In the genomic region with DNA sequence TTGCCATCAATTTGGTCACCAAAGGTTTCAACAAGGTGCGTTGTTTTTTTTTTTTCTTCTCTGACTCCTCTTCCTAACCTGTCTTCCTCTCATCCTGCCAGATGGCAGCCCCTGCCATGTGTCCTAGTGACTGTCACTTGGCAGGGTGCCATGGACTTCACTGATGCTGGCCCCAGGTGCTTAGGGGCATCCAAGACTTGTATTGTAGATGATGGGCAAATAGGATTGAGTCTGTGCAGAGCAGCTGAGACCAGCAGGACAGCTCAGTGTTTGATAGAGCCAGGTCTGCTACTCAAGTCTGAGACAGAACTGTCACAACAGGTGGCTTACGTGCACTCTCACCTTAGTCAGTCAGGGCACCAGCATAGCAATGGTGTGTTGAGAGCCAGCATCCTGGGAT, we compare ENCODE assay signal across 36 mouse cellular contexts. TPM values are rescaled to one million over a fixed set of nuclear protein-coding genes. Genes with fewer than 3 reads are reported as not detected.
DNase-seq lines count a peak whose midpoint lies in the region; ATAC-seq lines count a peak whose summit lies in the region.
"Had no signal": no experiment of that assay in that cellular context is flagged by ENCODE, and none has a peak within 500 bp of the region (broad histone marks: within the 10 kb centered on the region; RNA-seq: fewer than 3 reads in every experiment).

No protein-coding gene starts in this region.

- no peaks in the 10 kb centered on the region for H3K4me1 ChIP-seq in hindbrain, embryonic 16.5 days (ENCODE audit: control insufficient read depth, insufficient read depth, low read depth, low read length)
- no peaks in the 10 kb centered on the region for H3K4me1 ChIP-seq in hindbrain, embryonic 11.5 days (replicated peaks; ENCODE audit: control insufficient read depth, insufficient read depth, low read length)
- H3K4me1 ChIP-seq: forebrain, embryonic 13.5 days; hindbrain, embryonic 12.5 days; liver, embryonic 12.5 days; midbrain, embryonic 13.5 days; neural tube, embryonic 15.5 days had no signal

- no peak overlapping the region for H3K4me3 ChIP-seq in hindbrain, embryonic 16.5 days (ENCODE audit: low read length)
- no peak overlapping the region for H3K4me3 ChIP-seq in hindbrain, embryonic 11.5 days (ENCODE audit: low read depth, low read length)
- H3K4me3 ChIP-seq: forebrain, embryonic 13.5 days; hindbrain, embryonic 12.5 days; left cerebral cortex, adult 2 months; liver, embryonic 12.5 days; midbrain, embryonic 13.5 days; neural tube, embryonic 15.5 days had no signal

- 91% methylated on average over 2 of the region's 2 CpGs for WGBS in hindbrain, embryonic 16.5 days
- WGBS in hindbrain, embryonic 11.5 days = 91% methylated on average over 2 of the region's 2 CpGs

- no peak overlapping the region for H3K9ac ChIP-seq in hindbrain, embryonic 16.5 days (ENCODE audit: low read depth, low read length)
- no peak overlapping the region for H3K9ac ChIP-seq in hindbrain, embryonic 11.5 days (ENCODE audit: low read depth, low read length)
- H3K9ac ChIP-seq: forebrain, embryonic 13.5 days; hindbrain, embryonic 12.5 days; liver, embryonic 12.5 days; liver, postnatal 0 days; midbrain, embryonic 13.5 days; neural tube, embryonic 15.5 days had no signal

- DNase-seq in hindbrain, embryonic 11.5 days (ENCODE audit: low spot score) = no peak
- peak; percentile 27 for DNase-seq in brain, adult 2 months (ENCODE audit: low read depth, low spot score)
- DNase-seq in cerebellum, adult 8-10 months = peak; percentile 14
- peak; percentile 30 to 65 for DNase-seq in cerebellum, postnatal 25 days
- no peak for DNase-seq in layer of hippocampus, postnatal 25 days (ENCODE audit: extremely low spot score in 1 of 2, low spot score in 1 of 2)
- no peak for DNase-seq in embryo, embryonic 10 days (ENCODE audit: low spot score)
- DNase-seq: adrenal gland, postnatal 14 days; gastrocnemius, postnatal 14 days; heart, postnatal 14 days; kidney, adult 9 months; kidney, postnatal 10 days; layer of hippocampus, adult 9-11 months; liver, postnatal 0 days; lung, postnatal 36 days; retina, postnatal 1 day; right cerebral cortex, postnatal 14 days had no signal

- ATAC-seq in hindbrain, embryonic 16.5 days = 0 out of 2 replicates have a peak, but pooled peaks have one; percentile 45
- no peak for ATAC-seq in hindbrain, embryonic 11.5 days (ENCODE audit: low FRiP score)
- ATAC-seq: forebrain, embryonic 13.5 days; intestine, postnatal 0 days; liver, embryonic 12.5 days; liver, postnatal 0 days; midbrain, embryonic 13.5 days; Patski had no signal

- H3K9me3 ChIP-seq in hindbrain, embryonic 16.5 days (ENCODE audit: control insufficient read depth, low read length) = no peaks in the 10 kb centered on the region
- H3K9me3 ChIP-seq in hindbrain, embryonic 11.5 days (ENCODE audit: control insufficient read depth, low read length) = no peaks in the 10 kb centered on the region; the same call in 1 of the 2 replicates
- H3K9me3 ChIP-seq: forebrain, embryonic 13.5 days; G1E; liver, embryonic 12.5 days; neural tube, embryonic 15.5 days had no signal

- H3K27me3 ChIP-seq in hindbrain, embryonic 16.5 days (replicated peaks; ENCODE audit: control insufficient read depth, insufficient read depth, low read length) = no peaks in the 10 kb centered on the region
- no peaks in the 10 kb centered on the region for H3K27me3 ChIP-seq in hindbrain, embryonic 11.5 days (ENCODE audit: control insufficient read depth, insufficient read depth, low read length)
- H3K27me3 ChIP-seq: forebrain, embryonic 13.5 days; hindbrain, embryonic 12.5 days; liver, embryonic 12.5 days; midbrain, embryonic 13.5 days; neural tube, embryonic 15.5 days; Patski had no signal

- no peak overlapping the region for H3K27ac ChIP-seq in hindbrain, embryonic 16.5 days (ENCODE audit: low read depth, low read length)
- H3K27ac ChIP-seq in hindbrain, embryonic 11.5 days (ENCODE audit: low read depth, low read length) = no peak overlapping the region
- H3K27ac ChIP-seq: forebrain, embryonic 13.5 days; hindbrain, embryonic 12.5 days; left cerebral cortex, adult 2 months; liver, embryonic 12.5 days; midbrain, embryonic 13.5 days; neural tube, embryonic 15.5 days had no signal

- no peaks in the 10 kb centered on the region for H3K36me3 ChIP-seq in hindbrain, embryonic 16.5 days (ENCODE audit: control insufficient read depth, insufficient read depth, low read length)
- no peaks in the 10 kb centered on the region for H3K36me3 ChIP-seq in hindbrain, embryonic 11.5 days (ENCODE audit: control insufficient read depth, insufficient read depth, low read length)
- H3K36me3 ChIP-seq: G1E; hindbrain, embryonic 12.5 days; liver, embryonic 12.5 days; midbrain, embryonic 13.5 days; neural tube, embryonic 15.5 days had no signal

- no peak overlapping the region for H3K4me2 ChIP-seq in hindbrain, embryonic 16.5 days (ENCODE audit: low read length)
- no peak overlapping the region for H3K4me2 ChIP-seq in hindbrain, embryonic 11.5 days (replicated peaks; ENCODE audit: low read depth, low read length)
- H3K4me2 ChIP-seq: forebrain, embryonic 13.5 days; hindbrain, embryonic 12.5 days; liver, embryonic 12.5 days; midbrain, embryonic 13.5 days; neural tube, embryonic 15.5 days had no signal

RNA-seq across cellular contexts. Expression of a gene that starts 32.6 kb away (rescaled TPM):
- polyA plus RNA-seq in hindbrain, embryonic 16.5 days (2015; fragmentation: Nextera tagmentation; extraction: Ambion mirVana) = not detected in 2 replicates
- polyA plus RNA-seq in hindbrain, embryonic 11.5 days (2014; fragmentation: Nextera tagmentation; extraction: Ambion mirVana) = not detected in 2 replicates
- total RNA-seq in layer of hippocampus, postnatal 25 days (2021) = not detected
- total RNA-seq: adrenal gland, postnatal 14 days; G1E; gastrocnemius, postnatal 14 days; granulocyte monocyte progenitor cell, adult 5-6 weeks; heart, postnatal 14 days; left cerebral cortex, adult 2 months; left cerebral cortex, postnatal 25 days; megakaryocyte, adult 5-6 weeks had no signal
- polyA plus RNA-seq: cortical plate, adult 2 months; embryonic facial prominence, embryonic 11.5 days; forebrain, embryonic 13.5 days; G1E; heart, embryonic 14.5 days; hindbrain, embryonic 12.5 days; intestine, postnatal 0 days; limb, embryonic 14.5 days; liver, embryonic 12.5 days; liver, postnatal 0 days; lung, embryonic 16.5 days; midbrain, embryonic 13.5 days; neural tube, embryonic 15.5 days; Patski; small intestine, adult 2 months; stomach, embryonic 14.5 days had no signal

RNA-seq across cellular contexts. Expression of a gene that starts 54.4 kb away (rescaled TPM):
- polyA plus RNA-seq in hindbrain, embryonic 16.5 days (2015; fragmentation: Nextera tagmentation; extraction: Ambion mirVana) = 29.2 and 32.8 TPM in 2 replicates
- polyA plus RNA-seq in hindbrain, embryonic 11.5 days (2014; fragmentation: Nextera tagmentation; extraction: Ambion mirVana) = 41.6 and 63.9 TPM in 2 replicates
- total RNA-seq in layer of hippocampus, postnatal 25 days (2021) = 10 to 100 TPM; 61.6 to 72.9 TPM

Comparison
In these comparisons a context has a peak if more than half of its experiments do, and no peak if none do; other contexts are left out.
1. DNase-seq: peak in brain, adult 2 months (single experiment), cerebellum, adult 8-10 months (single experiment) and cerebellum, postnatal 25 days (2 of 2); none in hindbrain, embryonic 11.5 days (single experiment), layer of hippocampus, postnatal 25 days (0 of 2) and embryo, embryonic 10 days (single experiment).